Mouse (Mus musculus) ES-Bruce4 (cell line): ENCODE measurements around the gene Tnpo3. TPM values are rescaled to one million over a fixed set of nuclear protein-coding genes. Genes with fewer than 3 reads are reported as not detected.
A peak's percentile ranks its signal among the peaks of the same experiment; 100 is the strongest.

ENCODE experiments used
- H3K27ac ChIP-seq: 2 replicates; pipeline ENCODE4 v1.5.1; 2012; ENCODE audit warnings: low read length, inconsistent platforms; ENCODE audit not compliant: insufficient read depth
- H3K27me3 ChIP-seq: 2 replicates; pipeline ENCODE4 v1.6.1; 2012; ENCODE audit warnings: mild to moderate bottlenecking, low read length, inconsistent platforms; ENCODE audit not compliant: control insufficient read depth, poor library complexity, insufficient read depth, severe bottlenecking
- H3K36me3 ChIP-seq: 2 replicates; pipeline ENCODE4 v1.6.1; 2012; ENCODE audit warnings: inconsistent platforms, mild to moderate bottlenecking, low read length, moderate library complexity; ENCODE audit not compliant: control insufficient read depth, poor library complexity, insufficient read depth, severe bottlenecking
- H3K4me1 ChIP-seq: one replicate; pipeline ENCODE4 v1.8.1; 2011; ENCODE audit warnings: low read length; ENCODE audit not compliant: control insufficient read depth, insufficient read depth
- H3K4me3 ChIP-seq: 2 replicates; pipeline ENCODE4 v1.5.1; 2011; ENCODE audit warnings: low read depth, mild to moderate bottlenecking, low read length
- H3K9ac ChIP-seq: 2 replicates; pipeline ENCODE4 v1.6.1; 2012; ENCODE audit warnings: low read depth, mild to moderate bottlenecking, inconsistent platforms; ENCODE audit not compliant: poor library complexity, severe bottlenecking
- H3K9me3 ChIP-seq: replicated peaks from 2 replicates; pipeline ENCODE4 v1.6.1; 2012; ENCODE audit warnings: mild to moderate bottlenecking, low read length, inconsistent platforms; ENCODE audit not compliant: control insufficient read depth, poor library complexity, insufficient read depth, severe bottlenecking
- CTCF ChIP-seq: IDR thresholded peaks from one replicate; pipeline ENCODE4 v1.8.1; 2011; ENCODE audit warnings: low read depth, low read length
- EP300 ChIP-seq: IDR thresholded peaks from 2 replicates; pipeline ENCODE4 v1.6.1; 2011; ENCODE audit warnings: low read depth, low read length; ENCODE audit not compliant: insufficient read depth
- POLR2A ChIP-seq: IDR thresholded peaks from one replicate; pipeline ENCODE4 v1.8.1; 2011; ENCODE audit warnings: low read length; ENCODE audit not compliant: insufficient read depth
- polyA plus RNA-seq: library from polyadenylated mRNA; stranded (reverse); fragments of >200 nt; gene quantifications from 2 replicates; pipeline ENCODE4 v1.2.4, GENCODE M21; 2011; ENCODE audit warnings: low read depth; ENCODE audit not compliant: missing spikeins, insufficient read depth, insufficient read length

Tnpo3 gene
- polyA plus RNA-seq, 1 experiment: 130 TPM

DNA sequence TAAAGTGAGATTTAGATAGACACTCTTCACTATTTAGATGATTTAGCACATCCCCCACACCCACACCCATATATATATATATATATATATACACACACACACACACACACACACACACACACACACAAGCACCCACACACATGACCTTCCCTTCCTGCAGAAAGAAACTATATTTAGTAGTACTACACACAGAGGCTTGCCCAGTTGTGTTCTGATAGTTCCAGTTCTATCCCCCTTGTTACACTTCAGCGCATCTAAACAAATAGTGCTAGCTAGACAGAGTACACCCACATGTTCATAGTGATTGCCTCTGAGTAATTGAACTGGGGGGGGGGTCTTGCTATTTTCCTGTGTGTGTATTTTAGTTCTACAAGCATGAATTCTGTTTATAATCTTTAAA is 24.9 kb upstream of the Tnpo3 start:
- no peaks in the 10 kb centered on the region for H3K27me3 ChIP-seq
- no peak overlapping the region for H3K27ac ChIP-seq
- H3K9ac ChIP-seq: no peak overlapping the region
- TF ChIP-seq EP300 (no peak), CTCF (no peak), POLR2A (no peak)
- no peaks in the 10 kb centered on the region for H3K36me3 ChIP-seq
- H3K4me3 ChIP-seq: no peak overlapping the region
- no peaks in the 10 kb centered on the region for H3K9me3 ChIP-seq
- H3K4me1 ChIP-seq: peaks cover 2% of the 10 kb centered on the region

DNA sequence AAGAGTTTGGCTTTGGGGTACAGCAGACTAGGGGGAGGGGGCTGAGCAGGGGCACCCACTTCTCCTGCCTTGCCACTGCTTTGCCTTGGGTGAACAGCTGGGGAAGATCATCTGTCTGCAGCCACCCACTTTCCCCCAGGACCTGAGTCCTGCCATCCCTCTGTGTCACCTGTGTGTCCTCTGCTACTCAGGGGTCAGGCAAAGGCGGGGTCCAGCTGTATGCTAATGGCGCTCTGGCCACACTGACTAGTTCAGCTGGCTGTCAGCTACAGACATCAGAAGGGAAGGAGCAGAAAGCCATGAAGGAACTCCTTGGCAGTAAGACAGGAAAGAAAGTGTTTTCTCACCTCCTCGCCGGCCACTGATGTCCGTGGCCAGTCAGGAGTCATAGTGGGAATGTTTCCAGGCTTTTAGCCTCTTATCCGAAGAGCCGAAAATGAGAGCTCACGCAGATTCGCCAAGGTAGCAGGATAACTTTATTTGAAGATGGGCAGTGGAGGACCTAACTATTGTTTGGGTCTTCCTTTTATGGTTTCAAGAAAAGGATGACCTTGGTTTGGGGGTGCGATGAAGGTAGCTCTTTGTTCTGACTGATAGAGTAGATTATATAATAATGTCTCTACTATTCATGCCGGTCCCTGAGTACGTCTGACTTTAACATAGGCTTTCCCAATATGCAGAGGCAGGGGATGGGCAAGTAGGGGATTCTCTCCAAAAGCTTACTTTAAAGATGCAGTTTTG is 23.0 kb upstream of the Tnpo3 start:
- Histone ChIP-seq H3K4me1 (peaks cover 2% of the 10 kb centered on the region), H3K9me3 (peaks cover 15% of the 10 kb centered on the region), H3K36me3 (no peaks in the 10 kb centered on the region), H3K4me3 (no peak overlapping the region), H3K9ac (no peak overlapping the region), H3K27ac (peak overlapping the region; percentile 97), H3K27me3 (no peaks in the 10 kb centered on the region; the same call in 1 of the 2 replicates)
- no peak for TF ChIP-seq CTCF
- TF ChIP-seq EP300: peak; percentile 97

DNA sequence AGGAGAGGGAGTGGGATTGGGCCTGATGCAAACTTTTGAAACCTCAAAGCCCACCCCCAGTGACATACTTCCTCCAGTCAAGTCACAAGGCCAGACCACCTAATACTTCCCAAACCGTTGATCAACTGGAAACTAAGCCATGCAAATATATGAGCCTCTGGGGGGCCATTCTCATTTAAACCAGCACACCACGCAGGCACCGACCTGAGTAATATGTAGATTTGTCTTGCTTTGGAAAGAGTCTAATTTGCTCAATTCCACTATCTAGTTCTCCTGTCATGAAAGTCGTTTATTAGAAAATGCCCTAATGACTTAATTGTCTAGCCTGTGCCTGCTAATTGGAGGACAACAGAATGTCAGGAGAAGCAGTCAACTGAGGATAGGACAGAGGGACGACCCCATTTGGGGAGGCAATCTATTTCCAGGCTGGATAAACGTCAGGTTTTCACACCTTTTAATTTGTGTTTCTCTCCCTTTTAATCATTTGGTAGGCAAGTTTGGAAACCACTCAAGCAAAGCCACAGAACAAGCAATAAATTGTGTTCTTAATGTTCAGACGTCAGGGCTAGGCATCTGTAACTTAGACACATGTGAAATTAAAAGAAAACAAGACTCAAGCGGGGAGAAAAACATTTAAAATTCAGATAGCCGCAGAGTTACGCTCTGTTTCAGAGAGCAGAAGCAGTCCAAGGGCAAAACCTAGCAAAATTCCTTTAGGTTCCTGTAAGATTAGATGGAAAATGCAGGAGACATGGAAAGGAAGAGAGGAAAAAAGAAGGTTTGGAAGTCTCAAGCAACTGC is 22.3 kb upstream of the Tnpo3 start:
- Histone ChIP-seq H3K9ac (no peak overlapping the region; the same call in 1 of the 2 replicates), H3K4me1 (peaks cover 2% of the 10 kb centered on the region), H3K27me3 (no peaks in the 10 kb centered on the region; the same call in 1 of the 2 replicates), H3K9me3 (peaks cover 18% of the 10 kb centered on the region), H3K36me3 (no peaks in the 10 kb centered on the region), H3K4me3 (no peak overlapping the region), H3K27ac (peak overlapping the region; percentile 97)
- TF ChIP-seq POLR2A: no peak
- TF ChIP-seq EP300: peak; percentile 62; the same call in 1 of the 2 replicates

DNA sequence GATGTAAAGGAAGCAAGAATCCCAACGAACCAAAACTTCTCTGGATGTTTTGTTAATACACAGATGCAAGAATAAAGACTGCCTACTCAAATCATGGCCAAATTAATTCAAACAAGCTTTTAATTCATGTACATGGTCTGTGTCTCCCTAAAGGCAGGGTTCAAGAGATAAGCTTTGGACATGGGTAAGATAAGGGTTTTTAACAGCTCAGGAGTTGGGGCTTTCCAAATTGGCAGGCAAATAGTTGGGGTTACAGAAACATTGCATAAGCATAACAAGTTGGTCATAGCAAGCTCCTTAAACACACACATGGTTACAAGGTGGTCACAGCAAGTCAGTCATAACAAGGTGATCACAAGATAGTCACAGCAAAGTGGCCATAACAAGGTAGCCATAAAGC is 20.5 kb upstream of the Tnpo3 start:
- no peak overlapping the region for H3K27ac ChIP-seq
- no peak overlapping the region for H3K9ac ChIP-seq
- TF ChIP-seq EP300 (no peak), POLR2A (no peak), CTCF (no peak)
- H3K9me3 ChIP-seq: peaks cover 18% of the 10 kb centered on the region
- H3K4me3 ChIP-seq: no peak overlapping the region
- no peaks in the 10 kb centered on the region for H3K36me3 ChIP-seq
- no peaks in the 10 kb centered on the region for H3K4me1 ChIP-seq
- no peaks in the 10 kb centered on the region; the same call in 1 of the 2 replicates for H3K27me3 ChIP-seq

DNA sequence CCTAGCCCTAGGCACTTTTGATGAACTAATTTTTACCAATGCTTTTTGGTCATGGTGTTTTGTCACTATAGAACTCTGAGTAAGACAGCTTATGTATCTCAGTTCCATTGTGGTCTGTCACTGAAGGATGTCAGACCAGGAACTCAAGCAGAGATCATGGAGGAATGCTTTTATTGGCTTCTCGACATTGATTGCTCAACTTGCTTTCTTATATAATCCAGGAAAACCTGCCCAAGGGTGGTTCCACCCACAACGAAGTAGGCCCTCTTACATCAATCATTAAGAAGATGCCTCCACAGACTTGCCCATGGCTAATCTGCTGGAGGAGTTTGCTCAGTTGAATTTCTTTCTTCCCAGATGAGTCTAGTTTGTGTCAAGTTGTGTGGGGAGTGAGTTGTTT is 18.1 kb upstream of the Tnpo3 start:
- Histone ChIP-seq H3K9ac (no peak overlapping the region), H3K36me3 (no peaks in the 10 kb centered on the region), H3K27ac (no peak overlapping the region), H3K27me3 (peaks cover 1% of the 10 kb centered on the region; the same call in 1 of the 2 replicates), H3K4me3 (no peak overlapping the region), H3K9me3 (peaks cover 18% of the 10 kb centered on the region), H3K4me1 (no peaks in the 10 kb centered on the region)
- no peak for TF ChIP-seq POLR2A
- TF ChIP-seq CTCF: no peak
- no peak for TF ChIP-seq EP300

DNA sequence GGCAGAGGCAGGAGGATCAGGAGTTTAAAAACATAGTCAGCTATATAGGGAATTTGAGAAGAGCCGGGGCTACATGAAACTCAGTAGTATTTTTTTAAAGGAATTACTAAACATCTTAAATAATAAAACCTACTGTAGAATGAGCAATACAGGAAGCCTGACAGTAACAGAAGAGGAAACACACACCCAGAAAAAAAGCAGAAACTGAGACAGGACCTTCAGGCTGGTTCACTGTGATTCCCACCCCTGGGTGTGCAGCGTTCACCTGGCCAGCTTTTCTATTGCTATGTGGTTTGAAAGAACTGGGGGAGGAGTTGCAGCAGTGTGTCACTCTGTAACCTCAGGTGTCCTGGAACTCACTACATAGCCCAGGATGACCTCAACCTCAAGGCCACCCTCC is 14.2 kb upstream of the Tnpo3 start:
- Histone ChIP-seq H3K36me3 (no peaks in the 10 kb centered on the region), H3K4me1 (peaks cover 3% of the 10 kb centered on the region), H3K4me3 (no peak overlapping the region), H3K9me3 (peaks cover 18% of the 10 kb centered on the region), H3K27me3 (peaks cover 1% of the 10 kb centered on the region; the same call in 1 of the 2 replicates), H3K27ac (no peak overlapping the region), H3K9ac (no peak overlapping the region)
- no peak for TF ChIP-seq CTCF
